Mouse (Mus musculus) CH12.LX (cell line): Measurements from ENCODE around the gene Hnrnph2. TPM values are rescaled to one million over a fixed set of nuclear protein-coding genes. Genes with fewer than 3 reads are reported as not detected.

Experiments
- DNase-seq: peaks from one replicate; pipeline ENCODE4 v3.0.0-alpha.2; 2013; ENCODE audit errors: extremely low read depth
- H3K27ac ChIP-seq: 2 replicates; pipeline ENCODE4 v1.5.1; 2012; ENCODE audit warnings: low read depth, mild to moderate bottlenecking, control low read depth, moderate library complexity; ENCODE audit not compliant: insufficient read depth
- H3K27me3 ChIP-seq: replicated peaks from 2 replicates; pipeline ENCODE3; 2012; ENCODE audit warnings: inconsistent platforms
- H3K36me3 ChIP-seq, 2 experiments: replicated peaks in 1 of 2; 2 replicates each; pipeline versions ENCODE3 to v1.6.1; 2012; ENCODE audit warnings: inconsistent platforms in 1 of 2, low read length in 1 of 2, mild to moderate bottlenecking in 1 of 2, mixed read lengths in 1 of 2, moderate library complexity in 1 of 2; ENCODE audit not compliant: control insufficient read depth in 1 of 2, insufficient read depth in 1 of 2
- H3K4me1 ChIP-seq, 2 experiments: 2 replicates each; pipeline ENCODE4 v1.6.1; 2012; ENCODE audit warnings: inconsistent platforms in 1 of 2, moderate library complexity in 1 of 2; ENCODE audit not compliant: insufficient read depth in 2 of 2, control insufficient read depth in 1 of 2
- H3K4me2 ChIP-seq: 2 replicates; pipeline ENCODE4 v1.6.1; 2012; ENCODE audit warnings: low read depth, mild to moderate bottlenecking, control low read depth; ENCODE audit not compliant: poor library complexity, insufficient read depth, severe bottlenecking
- H3K4me3 ChIP-seq, 3 experiments: fragments of 150-350 bp in 1 of 3; sonication (generic) in 1 of 3; replicated peaks in 1 of 3; 2 replicates each; pipeline versions ENCODE3 to v1.5.1; 2011 to 2012; ENCODE audit warnings: low read depth in 2 of 3, low read length in 2 of 3, mild to moderate bottlenecking in 2 of 3, moderate library complexity in 2 of 3, control low read depth in 1 of 3, improper control_type of control experiment in 1 of 3, inconsistent platforms in 1 of 3, mixed read lengths in 1 of 3; ENCODE audit not compliant: poor library complexity in 1 of 3
- H3K79me2 ChIP-seq: replicated peaks from 2 replicates; pipeline ENCODE4 v1.6.1; 2012; ENCODE audit warnings: mild to moderate bottlenecking, moderate library complexity; ENCODE audit not compliant: control insufficient read depth, poor library complexity, insufficient read depth, severe bottlenecking; ENCODE audit errors: extremely low read depth
- H3K9ac ChIP-seq: 2 replicates; pipeline ENCODE4 v1.6.1; 2012; ENCODE audit warnings: low read depth, mild to moderate bottlenecking, control low read depth, moderate library complexity; ENCODE audit not compliant: insufficient read depth
- H3K9me3 ChIP-seq: replicated peaks from 2 replicates; pipeline ENCODE3; 2012; ENCODE audit warnings: low read length, inconsistent platforms, mixed read lengths
- CHD1 ChIP-seq: IDR thresholded peaks from 2 replicates; pipeline ENCODE4 v1.6.1; 2012; ENCODE audit warnings: low read depth, low read length, improper control_type of control experiment, inconsistent platforms
- CHD2 ChIP-seq: IDR thresholded peaks from 2 replicates; pipeline ENCODE4 v1.6.1; 2011; ENCODE audit warnings: low read length, improper control_type of control experiment
- CTCF ChIP-seq, 2 experiments: IDR thresholded peaks in 1 of 2; conservative IDR thresholded peaks in 1 of 2; 2 replicates each; pipeline ENCODE4 v1.5.1; 2011 to 2012; ENCODE audit warnings: low read depth in 2 of 2, low read length in 2 of 2, improper control_type of control experiment in 1 of 2, inconsistent platforms in 1 of 2, mild to moderate bottlenecking in 1 of 2, moderate library complexity in 1 of 2
- E2F4 ChIP-seq: IDR thresholded peaks from 2 replicates; pipeline ENCODE4 v1.6.1; 2011; ENCODE audit warnings: low read depth, low read length, improper control_type of control experiment; ENCODE audit not compliant: insufficient replicate concordance
- GABPA ChIP-seq: IDR thresholded peaks from 2 replicates; pipeline ENCODE4 v1.6.1; 2012; ENCODE audit warnings: low read depth, low read length, improper control_type of control experiment, inconsistent platforms; ENCODE audit not compliant: insufficient replicate concordance
- HCFC1 ChIP-seq: IDR thresholded peaks from 2 replicates; pipeline ENCODE4 v1.6.1; 2012; ENCODE audit warnings: low read depth, mild to moderate bottlenecking, inconsistent platforms, low read length, improper control_type of control experiment
- IRF4 ChIP-seq: IDR thresholded peaks from 2 replicates; pipeline ENCODE4 v1.6.1; 2014; ENCODE audit warnings: low read depth, mild to moderate bottlenecking, inconsistent platforms, low read length, improper control_type of control experiment
- JUN ChIP-seq: IDR thresholded peaks from 2 replicates; pipeline ENCODE4 v1.6.1; 2011; ENCODE audit warnings: low read depth, mild to moderate bottlenecking, low read length, improper control_type of control experiment, moderate library complexity; ENCODE audit not compliant: insufficient read depth
- JUND ChIP-seq: conservative IDR thresholded peaks from 2 replicates; pipeline ENCODE4 v1.6.1; 2011; ENCODE audit warnings: low read depth, low read length, improper control_type of control experiment
- KAT2A ChIP-seq: IDR thresholded peaks from 2 replicates; pipeline ENCODE4 v1.6.1; 2012; ENCODE audit warnings: low read length, improper control_type of control experiment, inconsistent platforms; ENCODE audit not compliant: insufficient replicate concordance
- MAFK ChIP-seq: IDR thresholded peaks from 2 replicates; pipeline ENCODE4 v1.6.1; 2011; ENCODE audit warnings: low read length, improper control_type of control experiment; ENCODE audit not compliant: insufficient replicate concordance
- MAX ChIP-seq: IDR thresholded peaks from 2 replicates; pipeline ENCODE4 v1.6.1; 2011; ENCODE audit warnings: low read length, improper control_type of control experiment
- MAZ ChIP-seq: IDR thresholded peaks from 2 replicates; pipeline ENCODE4 v1.6.1; 2012; ENCODE audit warnings: low read depth, mild to moderate bottlenecking, inconsistent platforms, low read length, improper control_type of control experiment, moderate library complexity
- MXI1 ChIP-seq: IDR thresholded peaks from 2 replicates; pipeline ENCODE4 v1.6.1; 2011; ENCODE audit warnings: mild to moderate bottlenecking, low read depth, low read length, improper control_type of control experiment
- NELFE ChIP-seq: IDR thresholded peaks from 2 replicates; pipeline ENCODE4 v1.6.1; 2011; ENCODE audit warnings: low read depth, low read length, improper control_type of control experiment
- NRF1 ChIP-seq: IDR thresholded peaks from 2 replicates; pipeline ENCODE4 v1.6.1; 2014; ENCODE audit warnings: low read depth, mild to moderate bottlenecking, inconsistent platforms, low read length, improper control_type of control experiment, moderate library complexity
- PAX5 ChIP-seq: IDR thresholded peaks from 2 replicates; pipeline ENCODE4 v1.6.1; 2012; ENCODE audit warnings: low read length, inconsistent platforms, mixed read lengths
- RAD21 ChIP-seq: IDR thresholded peaks from 2 replicates; pipeline ENCODE4 v1.6.1; 2011; ENCODE audit warnings: low read depth, mild to moderate bottlenecking, low read length, improper control_type of control experiment, moderate library complexity
- SIN3A ChIP-seq: IDR thresholded peaks from 2 replicates; pipeline ENCODE4 v1.6.1; 2012; ENCODE audit warnings: low read length, improper control_type of control experiment, inconsistent platforms
- TCF12 ChIP-seq: IDR thresholded peaks from 2 replicates; pipeline ENCODE4 v1.6.1; 2014; ENCODE audit warnings: low read depth, mild to moderate bottlenecking, inconsistent platforms, low read length, improper control_type of control experiment
- UBTF ChIP-seq: IDR thresholded peaks from 2 replicates; pipeline ENCODE4 v1.6.1; 2012; ENCODE audit warnings: low read depth, mild to moderate bottlenecking, inconsistent platforms, low read length, improper control_type of control experiment, moderate library complexity
- USF1 ChIP-seq: IDR thresholded peaks from 2 replicates; pipeline ENCODE4 v1.6.1; 2014; ENCODE audit warnings: low read depth, mild to moderate bottlenecking, inconsistent platforms, low read length, improper control_type of control experiment
- ZC3H11A ChIP-seq: IDR thresholded peaks from 2 replicates; pipeline ENCODE4 v1.6.1; 2012; ENCODE audit warnings: low read depth, mild to moderate bottlenecking, inconsistent platforms, low read length, improper control_type of control experiment
- ZKSCAN1 ChIP-seq: IDR thresholded peaks from 2 replicates; pipeline ENCODE4 v1.6.1; 2012; ENCODE audit warnings: low read depth, inconsistent platforms, low read length, improper control_type of control experiment, borderline replicate concordance
- ZNF384 ChIP-seq: IDR thresholded peaks from 2 replicates; pipeline ENCODE4 v1.6.1; 2012; ENCODE audit warnings: low read depth, low read length, improper control_type of control experiment, inconsistent platforms
- dilution Hi-C: fragments of 300-500 bp; cut with MboI; formaldehyde crosslinking; loops from 2 replicates; pipeline ENCODE4 v1.14.3; 2020; ENCODE audit warnings: low sequenced_read_pairs; ENCODE audit not compliant: extremely low pct_unique_long_range_greater_than_20kb, extremely low pct_ligation_motif_present
- in situ Hi-C: fragments of 300-500 bp; cut with MboI; formaldehyde crosslinking; loops from 3 replicates; pipeline ENCODE4 v1.14.3; 2019; ENCODE audit warnings: low sequenced_read_pairs, low pct_ligation_motif_present, low pct_unique_long_range_greater_than_20kb, mixed read lengths
- polyA plus RNA-seq: library from polyadenylated mRNA; unstranded; fragments of >175 nt; gene quantifications from 2 replicates; pipeline ENCODE4 v1.2.1, GENCODE M21; 2012; ENCODE audit warnings: low read depth; ENCODE audit not compliant: insufficient read length
- total RNA-seq, 2 experiments: library from RNA; depleted of rRNA; stranded (reverse); fragments of 300-350 nt in 1 of 2; fragments of >200 nt in 1 of 2; gene quantifications; 2 replicates each; pipeline ENCODE4 v1.2.3; 2012 to 2014

Gene Hnrnph2
- total and polyA plus RNA-seq, 3 experiments, result 38.2 to 70.0 (median 57.3) TPM

DNA sequence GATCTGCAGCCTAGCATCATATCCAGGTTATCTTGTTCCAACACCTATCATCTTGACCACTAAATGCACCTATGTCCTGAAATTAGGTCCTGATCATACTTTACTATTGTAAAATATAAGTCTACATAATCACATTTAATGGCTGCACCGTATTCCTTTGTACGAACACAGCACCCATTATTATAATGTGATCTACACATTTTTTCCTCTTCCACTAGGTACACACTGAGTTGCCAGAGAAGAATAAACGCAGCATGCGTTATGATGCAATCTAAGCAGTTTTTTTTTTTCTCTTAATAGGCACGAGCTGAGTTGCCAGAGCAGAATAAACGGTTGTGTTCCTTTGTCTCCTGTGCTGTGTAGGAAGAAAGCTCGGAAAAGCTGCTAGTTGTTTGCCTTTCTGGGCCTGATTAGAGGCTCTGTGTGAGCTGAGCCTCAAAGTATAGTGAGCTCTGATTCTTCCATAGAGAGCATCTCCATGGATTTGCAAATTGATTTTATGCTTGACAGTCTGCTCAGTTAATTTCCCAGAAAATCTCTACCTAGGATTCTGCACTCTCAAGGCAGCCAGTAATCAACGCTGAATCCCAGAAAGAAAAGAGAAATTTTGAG, 19.4 kb downstream of the Hnrnph2 start:
- no peaks in the 10 kb centered on the region for H3K9me3 ChIP-seq
- no peaks in the 10 kb centered on the region for H3K4me1 ChIP-seq
- dilution Hi-C loops (no loop called here), in situ Hi-C loops (no loop called here)
- H3K4me2 ChIP-seq, result no peak overlapping the region
- TF ChIP-seq IRF4 (no peak), MAFK (no peak), RAD21 (no peak), ZNF384 (no peak), CHD2 (no peak), NRF1 (no peak), ZC3H11A (no peak), USF1 (no peak), E2F4 (no peak), MAZ (no peak)
- H3K9ac ChIP-seq, result no peak overlapping the region
- no peaks in the 10 kb centered on the region for H3K27me3 ChIP-seq
- no peaks in the 10 kb centered on the region for H3K36me3 ChIP-seq
- H3K79me2 ChIP-seq, result no peaks in the 10 kb centered on the region
- H3K4me3 ChIP-seq, result no peak overlapping the region
- DNase-seq, result no peak
- no peak overlapping the region for H3K27ac ChIP-seq

DNA sequence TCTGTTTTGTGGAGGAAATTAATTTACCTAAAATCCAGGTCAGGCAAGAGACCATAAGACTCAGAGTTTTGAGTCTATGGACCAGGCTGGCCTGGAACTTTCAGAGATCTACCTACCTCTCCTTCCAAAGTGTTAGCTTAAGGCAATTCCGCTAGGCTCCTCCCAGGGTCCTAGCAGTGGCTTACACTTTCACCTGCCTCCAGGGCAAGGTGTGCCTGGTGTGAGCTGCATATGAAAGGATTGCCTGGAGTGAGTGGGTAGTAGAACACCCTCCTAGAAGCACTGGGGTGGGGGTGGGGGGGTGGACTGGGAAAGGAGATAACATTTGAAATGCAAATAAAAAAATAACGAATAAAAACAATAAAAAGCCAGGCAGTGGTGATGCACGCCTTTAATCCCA, 20.7 kb downstream of the Hnrnph2 start:
- H3K27ac ChIP-seq, result no peak overlapping the region
- no peak overlapping the region for H3K4me2 ChIP-seq
- H3K27me3 ChIP-seq, result no peaks in the 10 kb centered on the region
- H3K9me3 ChIP-seq, result no peaks in the 10 kb centered on the region
- H3K4me1 ChIP-seq, result no peaks in the 10 kb centered on the region
- H3K79me2 ChIP-seq, result no peaks in the 10 kb centered on the region
- TF ChIP-seq MAX (no peak), PAX5 (no peak), MAZ (no peak), HCFC1 (no peak), CHD1 (no peak), UBTF (no peak), JUND (no peak), JUN (no peak), USF1 (no peak), ZKSCAN1 (no peak), KAT2A (no peak), MAFK (no peak), NELFE (no peak), RAD21 (no peak), CTCF (conservative IDR thresholded peaks at IDR 0.05 in 1 of 2, IDR thresholded peaks at IDR 0.05 in 1 of 2; ENCODE audit: low read depth in 2 of 2, low read length in 2 of 2) (no peak), GABPA (no peak), SIN3A (no peak), TCF12 (no peak), MXI1 (no peak), ZNF384 (no peak)
- no peaks in the 10 kb centered on the region for H3K36me3 ChIP-seq
- H3K9ac ChIP-seq, result no peak overlapping the region
- DNase-seq, result no peak
- dilution Hi-C loops, result no loop called here
- in situ Hi-C loops, result no loop called here
- H3K4me3 ChIP-seq, result no peak overlapping the region
